19 mouse cellular contexts compared by ENCODE assay signal in the genomic region with DNA sequence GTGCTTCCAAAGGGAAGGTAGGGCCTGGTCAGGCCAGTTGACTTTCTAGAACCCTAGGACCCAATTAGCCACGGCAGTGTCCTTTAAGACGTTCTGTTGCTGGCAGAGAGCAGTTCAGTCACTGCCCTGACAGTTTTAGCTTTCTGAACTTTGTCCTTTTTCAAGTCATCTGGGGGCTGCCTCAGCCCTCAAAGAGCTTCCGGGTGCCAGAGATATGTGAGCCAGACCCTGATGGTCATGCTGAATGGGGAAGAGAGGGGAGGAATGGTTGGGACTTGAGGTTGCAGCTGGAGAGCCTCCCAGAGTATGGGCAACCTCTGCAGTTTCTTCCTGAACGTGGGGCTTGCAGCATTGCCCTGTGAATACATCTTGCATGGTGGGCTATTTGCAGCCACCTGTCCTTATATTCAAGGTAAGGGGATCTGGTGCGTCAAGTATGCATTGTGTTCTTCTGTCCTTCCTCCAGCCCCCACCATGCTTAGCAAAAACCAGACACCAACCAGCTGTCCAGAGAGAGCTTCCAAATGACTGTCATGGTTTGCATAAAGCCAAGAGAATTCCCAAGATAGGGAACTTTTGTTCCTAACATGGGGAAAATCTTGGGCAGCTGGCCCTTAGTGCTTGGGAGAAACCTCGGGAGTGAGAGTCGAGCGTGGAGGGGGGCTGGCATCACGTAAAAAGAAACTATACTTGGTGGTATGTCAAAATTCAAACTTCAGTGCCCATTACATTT.
DNase-seq lines count a peak whose midpoint lies in the region; ATAC-seq lines count a peak whose summit lies in the region.
"Had no signal": no experiment of that assay in that cellular context is flagged by ENCODE, and none has a peak within 500 bp of the region (broad histone marks: within the 10 kb centered on the region; RNA-seq: fewer than 3 reads in every experiment).

No protein-coding gene starts in this region.

- H3K4me3 ChIP-seq in heart, embryonic 11.5 days (ENCODE audit: low read depth, low read length): no peak overlapping the region
- no peak overlapping the region for H3K4me3 ChIP-seq in lung, embryonic 15.5 days
- H3K4me3 ChIP-seq in forebrain, embryonic 13.5 days: no peak overlapping the region
- H3K4me3 ChIP-seq: heart, embryonic 15.5 days; hindbrain, embryonic 15.5 days; neural tube, embryonic 13.5 days had no signal

- 0 out of 2 replicates have a peak, but pooled peaks cover 2% of the 10 kb centered on the region for H3K27me3 ChIP-seq in heart, embryonic 11.5 days (ENCODE audit: control insufficient read depth, insufficient read depth, low read length)
- no peaks in the 10 kb centered on the region for H3K27me3 ChIP-seq in lung, embryonic 15.5 days
- H3K27me3 ChIP-seq in forebrain, embryonic 13.5 days: no peaks in the 10 kb centered on the region
- H3K27me3 ChIP-seq: hindbrain, embryonic 15.5 days; neural tube, embryonic 13.5 days had no signal

- peak; percentile 54 to 60 for DNase-seq in heart, adult 18-20 months
- DNase-seq in lung, adult 18-20 months: no peak
- peak; percentile 13 for DNase-seq in heart, postnatal 25 days (ENCODE audit: low spot score)
- DNase-seq in lung, postnatal 36 days: peak; percentile 11
- DNase-seq in testis, postnatal 14 days (ENCODE audit: low spot score): no peak
- DNase-seq: adrenal gland, adult 2 months; cerebellum, adult 11 months; cerebellum, postnatal 36 days; layer of hippocampus, adult 9-11 months; right cerebral cortex, postnatal 25 days; thymus, adult 18-20 months had no signal

- H3K9ac ChIP-seq in heart, embryonic 11.5 days (ENCODE audit: low read depth, low read length): no peak overlapping the region
- no peak overlapping the region for H3K9ac ChIP-seq in lung, embryonic 15.5 days
- no peak overlapping the region for H3K9ac ChIP-seq in forebrain, embryonic 13.5 days
- H3K9ac ChIP-seq: heart, embryonic 15.5 days; hindbrain, embryonic 15.5 days; neural tube, embryonic 13.5 days had no signal

- H3K4me2 ChIP-seq in heart, embryonic 11.5 days: no peak overlapping the region
- no peak overlapping the region for H3K4me2 ChIP-seq in lung, embryonic 15.5 days
- H3K4me2 ChIP-seq in forebrain, embryonic 13.5 days: no peak overlapping the region
- H3K4me2 ChIP-seq: heart, embryonic 15.5 days; hindbrain, embryonic 15.5 days; liver, embryonic 11.5 days; neural tube, embryonic 13.5 days had no signal

- no peak for ATAC-seq in heart, embryonic 11.5 days (replicated peaks; ENCODE audit: insufficient number of reproducible peaks, low FRiP score, low TSS enrichment)
- ATAC-seq in lung, embryonic 15.5 days (ENCODE audit: borderline replicate concordance, extremely low read depth, low FRiP score, low TSS enrichment): peak; percentile 45; the same call in 1 of the 2 replicates
- no peak for ATAC-seq in forebrain, embryonic 13.5 days
- ATAC-seq: intestine, postnatal 0 days had no signal

- no peaks in the 10 kb centered on the region for H3K9me3 ChIP-seq in heart, embryonic 11.5 days (replicated peaks; ENCODE audit: control insufficient read depth, low read length)
- H3K9me3 ChIP-seq in lung, embryonic 15.5 days: no peaks in the 10 kb centered on the region
- H3K9me3 ChIP-seq in forebrain, embryonic 13.5 days (replicated peaks): no peaks in the 10 kb centered on the region
- H3K9me3 ChIP-seq: heart, embryonic 15.5 days; hindbrain, embryonic 15.5 days; neural tube, embryonic 13.5 days had no signal

- H3K27ac ChIP-seq in heart, embryonic 11.5 days (ENCODE audit: low read depth, low read length): no peak overlapping the region
- H3K27ac ChIP-seq in lung, embryonic 15.5 days: peak overlapping the region; percentile 22
- H3K27ac ChIP-seq in forebrain, embryonic 13.5 days: no peak overlapping the region
- H3K27ac ChIP-seq: heart, embryonic 15.5 days; hindbrain, embryonic 15.5 days; neural tube, embryonic 13.5 days had no signal

- intact Hi-C loops in heart, postnatal 25 days (cut with DNase I): no loop called here

- 78% methylated on average over 9 of the region's 9 CpGs for WGBS in heart, embryonic 11.5 days (ENCODE audit: insufficient replicate concordance)
- 52% methylated on average over 9 of the region's 9 CpGs for WGBS in lung, embryonic 15.5 days
- WGBS in forebrain, embryonic 13.5 days: 86% methylated on average over 9 of the region's 9 CpGs

- H3K36me3 ChIP-seq in heart, embryonic 11.5 days (ENCODE audit: control insufficient read depth, insufficient read depth, low read length): no peaks in the 10 kb centered on the region
- H3K36me3 ChIP-seq in lung, embryonic 15.5 days: no peaks in the 10 kb centered on the region
- H3K36me3 ChIP-seq in forebrain, embryonic 13.5 days (ENCODE audit: poor library complexity, severe bottlenecking): no peaks in the 10 kb centered on the region
- H3K36me3 ChIP-seq: heart, embryonic 15.5 days; hindbrain, embryonic 15.5 days; neural tube, embryonic 13.5 days had no signal

- no peaks in the 10 kb centered on the region for H3K4me1 ChIP-seq in heart, embryonic 11.5 days (ENCODE audit: control insufficient read depth, insufficient read depth, low read length)
- peaks cover 6% of the 10 kb centered on the region for H3K4me1 ChIP-seq in lung, embryonic 15.5 days
- H3K4me1 ChIP-seq in forebrain, embryonic 13.5 days: no peaks in the 10 kb centered on the region
- H3K4me1 ChIP-seq: heart, embryonic 15.5 days; hindbrain, embryonic 15.5 days; neural tube, embryonic 13.5 days had no signal

Comparison
In these comparisons a context has a peak if more than half of its experiments do, and no peak if none do; other contexts are left out.
1. DNase-seq: peak in heart, adult 18-20 months (2 of 2), heart, postnatal 25 days (single experiment) and lung, postnatal 36 days (single experiment); none in lung, adult 18-20 months (0 of 2) and testis, postnatal 14 days (single experiment).